Mouse (Mus musculus) CH12.LX (cell line): ENCODE data around the gene Cdk2. TPM values are rescaled to one million over a fixed set of nuclear protein-coding genes. Genes with fewer than 3 reads are reported as not detected.
"Not testable (repeated sequence)": the region's sequence is repeated elsewhere in the genome, so short reads cannot be mapped to it uniquely, and the experiment has no call there.

Source experiments
- DNase-seq: peaks from one replicate; pipeline ENCODE4 v3.0.0-alpha.2; 2013; ENCODE audit errors: extremely low read depth
- H3K27ac ChIP-seq: 2 replicates; pipeline ENCODE4 v1.5.1; 2012; ENCODE audit warnings: low read depth, mild to moderate bottlenecking, control low read depth, moderate library complexity; ENCODE audit not compliant: insufficient read depth
- H3K27me3 ChIP-seq: replicated peaks from 2 replicates; pipeline ENCODE3; 2012; ENCODE audit warnings: inconsistent platforms
- H3K36me3 ChIP-seq, 2 experiments: replicated peaks in 1 of 2; 2 replicates each; pipeline versions ENCODE3 to v1.6.1; 2012; ENCODE audit warnings: inconsistent platforms in 1 of 2, low read length in 1 of 2, mild to moderate bottlenecking in 1 of 2, mixed read lengths in 1 of 2, moderate library complexity in 1 of 2; ENCODE audit not compliant: control insufficient read depth in 1 of 2, insufficient read depth in 1 of 2
- H3K4me1 ChIP-seq, 2 experiments: 2 replicates each; pipeline ENCODE4 v1.6.1; 2012; ENCODE audit warnings: inconsistent platforms in 1 of 2, moderate library complexity in 1 of 2; ENCODE audit not compliant: insufficient read depth in 2 of 2, control insufficient read depth in 1 of 2
- H3K4me2 ChIP-seq: 2 replicates; pipeline ENCODE4 v1.6.1; 2012; ENCODE audit warnings: low read depth, mild to moderate bottlenecking, control low read depth; ENCODE audit not compliant: poor library complexity, insufficient read depth, severe bottlenecking
- H3K4me3 ChIP-seq, 3 experiments: fragments of 150-350 bp in 1 of 3; sonication (generic) in 1 of 3; replicated peaks in 1 of 3; 2 replicates each; pipeline versions ENCODE3 to v1.5.1; 2011 to 2012; ENCODE audit warnings: low read depth in 2 of 3, low read length in 2 of 3, mild to moderate bottlenecking in 2 of 3, moderate library complexity in 2 of 3, control low read depth in 1 of 3, improper control_type of control experiment in 1 of 3, inconsistent platforms in 1 of 3, mixed read lengths in 1 of 3; ENCODE audit not compliant: poor library complexity in 1 of 3
- H3K79me2 ChIP-seq: replicated peaks from 2 replicates; pipeline ENCODE4 v1.6.1; 2012; ENCODE audit warnings: mild to moderate bottlenecking, moderate library complexity; ENCODE audit not compliant: control insufficient read depth, poor library complexity, insufficient read depth, severe bottlenecking; ENCODE audit errors: extremely low read depth
- H3K9ac ChIP-seq: 2 replicates; pipeline ENCODE4 v1.6.1; 2012; ENCODE audit warnings: low read depth, mild to moderate bottlenecking, control low read depth, moderate library complexity; ENCODE audit not compliant: insufficient read depth
- H3K9me3 ChIP-seq: replicated peaks from 2 replicates; pipeline ENCODE3; 2012; ENCODE audit warnings: low read length, inconsistent platforms, mixed read lengths
- BHLHE40 ChIP-seq: IDR thresholded peaks from 2 replicates; pipeline ENCODE4 v1.6.1; 2011; ENCODE audit warnings: mild to moderate bottlenecking, low read depth, low read length, improper control_type of control experiment
- CHD1 ChIP-seq: IDR thresholded peaks from 2 replicates; pipeline ENCODE4 v1.6.1; 2012; ENCODE audit warnings: low read depth, low read length, improper control_type of control experiment, inconsistent platforms
- CTCF ChIP-seq, 2 experiments: IDR thresholded peaks in 1 of 2; conservative IDR thresholded peaks in 1 of 2; 2 replicates each; pipeline ENCODE4 v1.5.1; 2011 to 2012; ENCODE audit warnings: low read depth in 2 of 2, low read length in 2 of 2, improper control_type of control experiment in 1 of 2, inconsistent platforms in 1 of 2, mild to moderate bottlenecking in 1 of 2, moderate library complexity in 1 of 2
- E2F4 ChIP-seq: IDR thresholded peaks from 2 replicates; pipeline ENCODE4 v1.6.1; 2011; ENCODE audit warnings: low read depth, low read length, improper control_type of control experiment; ENCODE audit not compliant: insufficient replicate concordance
- HCFC1 ChIP-seq: IDR thresholded peaks from 2 replicates; pipeline ENCODE4 v1.6.1; 2012; ENCODE audit warnings: low read depth, mild to moderate bottlenecking, inconsistent platforms, low read length, improper control_type of control experiment
- MAZ ChIP-seq: IDR thresholded peaks from 2 replicates; pipeline ENCODE4 v1.6.1; 2012; ENCODE audit warnings: low read depth, mild to moderate bottlenecking, inconsistent platforms, low read length, improper control_type of control experiment, moderate library complexity
- MEF2A ChIP-seq: IDR thresholded peaks from 2 replicates; pipeline ENCODE4 v1.6.1; 2014; ENCODE audit warnings: low read depth, mild to moderate bottlenecking, inconsistent platforms, low read length, improper control_type of control experiment, borderline replicate concordance
- MYC ChIP-seq: IDR thresholded peaks from 2 replicates; pipeline ENCODE4 v1.6.1; 2011; ENCODE audit warnings: low read depth, mild to moderate bottlenecking, improper control_type of control experiment, low read length
- POLR2AphosphoS2 ChIP-seq: IDR thresholded peaks from 2 replicates; pipeline ENCODE4 v1.6.1; 2011; ENCODE audit warnings: low read depth, low read length, improper control_type of control experiment
- RAD21 ChIP-seq: IDR thresholded peaks from 2 replicates; pipeline ENCODE4 v1.6.1; 2011; ENCODE audit warnings: low read depth, mild to moderate bottlenecking, low read length, improper control_type of control experiment, moderate library complexity
- SMC3 ChIP-seq: IDR thresholded peaks from 2 replicates; pipeline ENCODE4 v1.6.1; 2011; ENCODE audit warnings: low read depth, low read length, improper control_type of control experiment
- ZMIZ1 ChIP-seq: IDR thresholded peaks from 2 replicates; pipeline ENCODE4 v1.6.1; 2012; ENCODE audit warnings: low read depth, mild to moderate bottlenecking, inconsistent platforms, low read length, improper control_type of control experiment
- ZNF384 ChIP-seq: IDR thresholded peaks from 2 replicates; pipeline ENCODE4 v1.6.1; 2012; ENCODE audit warnings: low read depth, low read length, improper control_type of control experiment, inconsistent platforms
- dilution Hi-C: fragments of 300-500 bp; cut with MboI; formaldehyde crosslinking; loops from 2 replicates; pipeline ENCODE4 v1.14.3; 2020; ENCODE audit warnings: low sequenced_read_pairs; ENCODE audit not compliant: extremely low pct_unique_long_range_greater_than_20kb, extremely low pct_ligation_motif_present
- in situ Hi-C: fragments of 300-500 bp; cut with MboI; formaldehyde crosslinking; loops from 3 replicates; pipeline ENCODE4 v1.14.3; 2019; ENCODE audit warnings: low sequenced_read_pairs, low pct_ligation_motif_present, low pct_unique_long_range_greater_than_20kb, mixed read lengths
- polyA plus RNA-seq: library from polyadenylated mRNA; unstranded; fragments of >175 nt; gene quantifications from 2 replicates; pipeline ENCODE4 v1.2.1, GENCODE M21; 2012; ENCODE audit warnings: low read depth; ENCODE audit not compliant: insufficient read length
- total RNA-seq, 2 experiments: library from RNA; depleted of rRNA; stranded (reverse); fragments of 300-350 nt in 1 of 2; fragments of >200 nt in 1 of 2; gene quantifications; 2 replicates each; pipeline ENCODE4 v1.2.3; 2012 to 2014

Gene Cdk2
- total and polyA plus RNA-seq, 3 experiments, result 38.9 to 89.2 (median 79.3) TPM

GRCm38 (mm10) chr10:128728059-128728458 is 23.2 kb upstream of the Cdk2 start:
- dilution Hi-C loops, result no loop called here
- Histone ChIP-seq H3K36me3 (peaks cover 8 to 46% of the 10 kb centered on the region in 2 experiments), H3K27me3 (no peaks in the 10 kb centered on the region)

GRCm38 (mm10) chr10:128725466-128725865 is 20.6 kb upstream of the Cdk2 start:
- H3K79me2 ChIP-seq, H3K27ac ChIP-seq, H3K9me3 ChIP-seq, DNase-seq, dilution Hi-C loops, H3K4me3 ChIP-seq, in situ Hi-C loops, H3K4me1 ChIP-seq, H3K9ac ChIP-seq, H3K27me3 ChIP-seq: not testable (repeated sequence)
- H3K36me3 ChIP-seq, result peaks cover 8 to 42% of the 10 kb centered on the region in 2 experiments
- H3K4me2 ChIP-seq, result peak overlapping the region; percentile 9; the same call in 1 of the 2 replicates
- peak; percentile 64 for TF ChIP-seq ZNF384
- TF ChIP-seq, all 38 proteins: peak for 1; not testable (repeated sequence) for 37

More at GRCm38 (mm10) chr10:128728059-128728458, 23.2 kb upstream of the Cdk2 start:
- Histone ChIP-seq H3K27ac (no peak overlapping the region), H3K9me3 (peaks cover 4% of the 10 kb centered on the region), H3K79me2 (no peaks in the 10 kb centered on the region), H3K4me3 (no peak overlapping the region), H3K4me2 (no peak overlapping the region), H3K4me1 (peaks cover 2 to 10% of the 10 kb centered on the region in 2 experiments; a peak in 3 of 4 replicates), H3K9ac (no peak overlapping the region)
- TF ChIP-seq SMC3 (no peak), ZNF384 (no peak), CTCF (conservative IDR thresholded peaks at IDR 0.05 in 1 of 2, IDR thresholded peaks at IDR 0.05 in 1 of 2; ENCODE audit: low read depth in 2 of 2, low read length in 2 of 2) (no peak), POLR2AphosphoS2 (no peak), HCFC1 (no peak), CHD1 (no peak), MAZ (no peak), MEF2A (no peak), ZMIZ1 (no peak), BHLHE40 (no peak), E2F4 (no peak), MYC (no peak), RAD21 (no peak)
- DNase-seq, result no peak
- in situ Hi-C loops, result no loop called here
